Mouse (Mus musculus) lung, adult 2 months (tissue): ENCODE data around the gene Dcun1d2. TPM values are rescaled to one million over a fixed set of nuclear protein-coding genes. Genes with fewer than 3 reads are reported as not detected.

Experiments
- DNase-seq: peaks from one replicate; pipeline ENCODE4 v3.0.0; 2022
- H3K4me1 ChIP-seq: fragments of 200-500 bp; 2 replicates; pipeline ENCODE4 v1.6.1; 2011; ENCODE audit warnings: low read length; ENCODE audit not compliant: control insufficient read depth, insufficient read depth
- H3K4me3 ChIP-seq: fragments of 200-500 bp; replicated peaks from 2 replicates; pipeline ENCODE3; 2011; ENCODE audit warnings: low read depth, mild to moderate bottlenecking, control low read depth, low read length; ENCODE audit errors: extremely low read depth
- CTCF ChIP-seq: fragments of 200-500 bp; IDR thresholded peaks from 2 replicates; pipeline ENCODE4 v1.5.1; 2011; ENCODE audit warnings: mild to moderate bottlenecking, low read length, control low read depth; ENCODE audit not compliant: insufficient read depth
- POLR2A ChIP-seq: fragments of 200-500 bp; IDR thresholded peaks from 2 replicates; pipeline ENCODE4 v1.6.1; 2011; ENCODE audit warnings: low read depth, mild to moderate bottlenecking, control low read depth, low read length, borderline replicate concordance; ENCODE audit errors: extremely low read depth
- WGBS: fragments of 180-500 bp; shearing (Covaris S2); methylation state at CpG from one replicate; pipeline ENCODE4 v1.1.7; 2018; 5-methylcytosine and 5-hydroxymethylcytosine counted together
- polyA plus RNA-seq: library from polyadenylated mRNA; depleted of rRNA; stranded (reverse); fragments of >200 nt; gene quantifications from 2 replicates; pipeline ENCODE4 v1.2.3, GENCODE M21; 2012

Gene Dcun1d2
- polyA plus RNA-seq, 1 experiment, result 23.3 TPM

GRCm38 (mm10) chr8:13301036-13301435, 13.1 kb upstream of the Dcun1d2 start:
- Histone ChIP-seq H3K4me1 (no peaks in the 10 kb centered on the region), H3K4me3 (no peak overlapping the region)
- TF ChIP-seq POLR2A (no peak), CTCF (no peak)
- WGBS, result 92% methylated on average over 7 of the region's 7 CpGs
- DNase-seq, result no peak

GRCm38 (mm10) chr8:13299571-13299970, 11.6 kb upstream of the Dcun1d2 start:
- no peaks in the 10 kb centered on the region for H3K4me1 ChIP-seq
- no peak overlapping the region for H3K4me3 ChIP-seq
- DNase-seq, result no peak
- TF ChIP-seq CTCF (no peak), POLR2A (no peak)
- 96% methylated on average over 8 of the region's 8 CpGs for WGBS

GRCm38 (mm10) chr8:13293677-13294470, 5.9 kb upstream of the Dcun1d2 start:
- peaks cover 2% of the 10 kb centered on the region; the same call in 1 of the 2 replicates for H3K4me1 ChIP-seq
- no peak overlapping the region for H3K4me3 ChIP-seq
- TF ChIP-seq POLR2A, result no peak
- no peak for TF ChIP-seq CTCF
- WGBS, result 93% methylated on average over 9 of the region's 9 CpGs
- DNase-seq, result no peak

- WGBS, result 30% methylated on average over 9 of the region's 9 CpGs
- peak; percentile 75 for DNase-seq
- no peak overlapping the region for H3K4me3 ChIP-seq
Observed at GRCm38 (mm10) chr8:13292364-13292763, 4.4 kb upstream of the Dcun1d2 start.

GRCm38 (mm10) chr8:13288646-13289045, 715 bp upstream of the Dcun1d2 start:
- under 1% methylated on average over 6 of the region's 6 CpGs for WGBS
- TF ChIP-seq POLR2A (no peak), CTCF (no peak)
- peak overlapping the region; percentile 89 for H3K4me3 ChIP-seq
- peaks cover 6% of the 10 kb centered on the region for H3K4me1 ChIP-seq
- DNase-seq, result no peak

More at GRCm38 (mm10) chr8:13292364-13292763, 4.4 kb upstream of the Dcun1d2 start:
- peaks cover 2% of the 10 kb centered on the region; the same call in 1 of the 2 replicates for H3K4me1 ChIP-seq
- peak; percentile 95 for TF ChIP-seq CTCF
- TF ChIP-seq POLR2A, result no peak

- WGBS, result under 1% methylated on average over 34 of the region's 34 CpGs
- Histone ChIP-seq H3K4me3 (peak overlapping the region; percentile 89), H3K4me1 (peaks cover 6% of the 10 kb centered on the region)
- DNase-seq, result peak; percentile 93
- TF ChIP-seq POLR2A (peak; percentile 68; the same call in 1 of the 2 replicates), CTCF (no peak)
Observed at GRCm38 (mm10) chr8:13287304-13287691, 633 bp downstream of the Dcun1d2 start.

- DNase-seq, result no peak
- WGBS, result 62% methylated on average over 1 of the region's 1 CpGs
Observed at GRCm38 (mm10) chr8:13283200-13283599, 4.7 kb downstream of the Dcun1d2 start.

GRCm38 (mm10) chr8:13276941-13277447, 10.9 kb downstream of the Dcun1d2 start:
- no peak overlapping the region for H3K4me3 ChIP-seq
- no peak for DNase-seq
- WGBS, result 71% methylated on average over 5 of the region's 5 CpGs
- no peaks in the 10 kb centered on the region for H3K4me1 ChIP-seq
- TF ChIP-seq POLR2A, result no peak
- TF ChIP-seq CTCF, result no peak

More at GRCm38 (mm10) chr8:13283200-13283599, 4.7 kb downstream of the Dcun1d2 start:
- Histone ChIP-seq H3K4me3 (no peak overlapping the region), H3K4me1 (peaks cover 4% of the 10 kb centered on the region)
- no peak for TF ChIP-seq POLR2A
- peak; percentile 7; the same call in 1 of the 2 replicates for TF ChIP-seq CTCF

- no peaks in the 10 kb centered on the region for H3K4me1 ChIP-seq
- TF ChIP-seq CTCF (no peak), POLR2A (no peak)
- H3K4me3 ChIP-seq, result no peak overlapping the region
- DNase-seq, result no peak
- 79% methylated on average over 5 of the region's 5 CpGs for whole genome bisulfite sequencing
Observed at GRCm38 (mm10) chr8:13272834-13273233, 15.1 kb downstream of the Dcun1d2 start.
